In the genomic region with DNA sequence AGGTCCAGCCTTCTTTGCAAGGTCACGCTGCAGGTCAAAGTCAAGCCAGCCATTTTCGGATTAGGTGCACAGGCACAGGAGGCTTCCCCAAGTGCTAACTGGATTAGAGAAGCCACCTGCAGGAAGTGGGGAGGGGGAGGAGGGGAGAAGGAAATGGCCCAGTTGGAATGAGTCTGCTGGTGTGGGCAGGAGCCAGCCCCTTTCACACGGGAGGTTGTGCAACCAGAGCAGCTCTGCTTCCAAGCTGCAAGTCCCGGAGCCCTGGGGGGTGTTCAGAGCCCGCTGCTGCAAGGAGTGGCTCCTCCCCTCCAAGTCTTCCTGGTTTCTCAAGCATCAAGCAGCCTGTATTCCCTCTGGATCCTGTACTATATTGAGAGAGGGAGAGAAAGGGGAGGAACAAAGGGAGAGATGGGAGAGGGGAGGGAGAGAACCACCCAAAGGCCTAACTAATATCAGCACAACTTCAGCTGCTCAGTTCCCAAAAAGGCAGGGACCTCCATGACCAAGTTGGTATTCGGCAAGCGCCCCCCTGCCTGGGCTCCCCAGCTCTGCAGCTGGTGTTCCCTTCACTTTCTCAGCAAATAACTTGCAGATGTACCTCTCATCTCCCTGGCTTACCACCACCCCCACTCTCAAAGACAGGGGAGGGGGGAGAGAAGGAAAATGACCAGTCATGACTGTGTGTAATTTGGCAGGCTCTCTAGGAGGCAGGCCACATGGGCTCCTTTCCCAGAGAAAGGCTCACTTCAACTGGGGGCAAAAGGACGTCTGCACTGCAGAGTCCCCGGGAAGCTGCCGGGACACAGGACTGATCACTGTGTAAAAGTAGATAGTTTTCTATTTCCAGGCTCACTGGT, we compare ENCODE assay signal across 8 mouse cellular contexts. TPM values are rescaled to one million over a fixed set of nuclear protein-coding genes. Genes with fewer than 3 reads are reported as not detected.
A peak's percentile ranks its signal among the peaks of the same experiment; 100 is the strongest.
DNase-seq lines count a peak whose midpoint lies in the region; ATAC-seq and TF ChIP-seq lines count a peak whose summit lies in the region.

No protein-coding gene starts in this region.

- H3K27ac ChIP-seq in intestine, embryonic 14.5 days (ENCODE audit: low read depth), result peak overlapping the region; percentile 34
- H3K27ac ChIP-seq in midbrain, postnatal 0 days (ENCODE audit: low read depth, low read length), result peak overlapping the region; percentile 28; the same call in 1 of the 2 replicates

- peak; percentile 56 for ATAC-seq in intestine, embryonic 14.5 days (replicated peaks; ENCODE audit: low FRiP score, low TSS enrichment, low read depth)
- peak; percentile 82 for ATAC-seq in midbrain, postnatal 0 days (ENCODE audit: low FRiP score)

- H3K27me3 ChIP-seq in intestine, embryonic 14.5 days (replicated peaks; ENCODE audit: control insufficient read depth, insufficient read depth, low read length), result no peaks in the 10 kb centered on the region
- H3K27me3 ChIP-seq in midbrain, postnatal 0 days (ENCODE audit: insufficient read depth, low read length), result no peaks in the 10 kb centered on the region

- 0 out of 2 replicates have a peak overlapping the region, but pooled peaks have one; percentile 1 for H3K4me2 ChIP-seq in intestine, embryonic 14.5 days (ENCODE audit: low read length)
- H3K4me2 ChIP-seq in midbrain, postnatal 0 days (ENCODE audit: low read depth, low read length, poor library complexity, severe bottlenecking), result no peak overlapping the region

- H3K9me3 ChIP-seq in intestine, embryonic 14.5 days (ENCODE audit: control insufficient read depth, low read length), result no peaks in the 10 kb centered on the region
- no peaks in the 10 kb centered on the region for H3K9me3 ChIP-seq in midbrain, postnatal 0 days (ENCODE audit: low read length)

- peaks cover 42% of the 10 kb centered on the region for H3K4me1 ChIP-seq in intestine, embryonic 14.5 days (replicated peaks; ENCODE audit: control insufficient read depth, insufficient read depth, low read length)
- H3K4me1 ChIP-seq in midbrain, postnatal 0 days (ENCODE audit: insufficient read depth, low read length), result peaks cover 3% of the 10 kb centered on the region

- TF ChIP-seq CTCF in midbrain, postnatal 0 days (IDR thresholded peaks at IDR 0.05), result no peak

- H3K4me3 ChIP-seq in intestine, embryonic 14.5 days (ENCODE audit: low read depth, low read length), result no peak overlapping the region
- H3K4me3 ChIP-seq in midbrain, postnatal 0 days (ENCODE audit: low read depth, low read length), result no peak overlapping the region

- H3K9ac ChIP-seq in intestine, embryonic 14.5 days (ENCODE audit: low read length), result no peak overlapping the region
- no peak overlapping the region for H3K9ac ChIP-seq in midbrain, postnatal 0 days (replicated peaks; ENCODE audit: low read length, poor library complexity, severe bottlenecking)

- 21% methylated on average over 10 of the region's 10 CpGs for WGBS in intestine, embryonic 14.5 days
- WGBS in midbrain, postnatal 0 days, result 23% methylated on average over 10 of the region's 10 CpGs

- DNase-seq in ovary, adult 18-20 months (ENCODE audit: low spot score), result peak; percentile 57
- DNase-seq in ovary, postnatal 10 days (ENCODE audit: low spot score), result no peak
- DNase-seq in embryo, embryonic 10 days (ENCODE audit: low spot score), result peak; percentile 67
- peak; percentile 50 to 72 for DNase-seq in gastrocnemius, postnatal 4 days (ENCODE audit: low spot score in 2 of 2)
- DNase-seq in intestine, embryonic 14.5 days (ENCODE audit: low spot score), result no peak
- peak; percentile 40 for DNase-seq in liver
- peak; percentile 74 for DNase-seq in midbrain, postnatal 0 days (ENCODE audit: low spot score)
- no peak for DNase-seq in c-Kit-positive CD71-positive TER-119-positive erythroid progenitor cells, embryonic 14.5 days (ENCODE audit: low spot score)

- peaks cover 11% of the 10 kb centered on the region; the same call in 1 of the 2 replicates for H3K36me3 ChIP-seq in intestine, embryonic 14.5 days (ENCODE audit: control insufficient read depth, insufficient read depth, low read length)
- no peaks in the 10 kb centered on the region for H3K36me3 ChIP-seq in midbrain, postnatal 0 days (ENCODE audit: insufficient read depth, low read length)

RNA-seq across cellular contexts. Expression of a gene that starts 52.2 kb away (rescaled TPM):
- total RNA-seq in gastrocnemius, postnatal 4 days (2021), result 10 to 100 TPM; 75.3 to 82.6 TPM
- polyA plus RNA-seq in intestine, embryonic 14.5 days (2014; fragmentation: Nextera tagmentation; extraction: Ambion mirVana), result 32.8 and 35.2 TPM in 2 replicates
- 76.3 and 90.8 TPM in 2 replicates for total RNA-seq in midbrain, postnatal 0 days (2014; rRNA removed)
- polyA plus RNA-seq in midbrain, postnatal 0 days (2015; fragmentation: Nextera tagmentation; extraction: Ambion mirVana), result 16.6 and 22.6 TPM in 2 replicates

Comparison
In these comparisons a context has a peak if more than half of its experiments do, and no peak if none do; other contexts are left out.
1. DNase-seq: peak in ovary, adult 18-20 months (single experiment), embryo, embryonic 10 days (single experiment), gastrocnemius, postnatal 4 days (2 of 2), liver (single experiment) and midbrain, postnatal 0 days (single experiment); none in ovary, postnatal 10 days (single experiment), intestine, embryonic 14.5 days (single experiment) and c-Kit-positive CD71-positive TER-119-positive erythroid progenitor cells, embryonic 14.5 days (single experiment).